Mouse (Mus musculus) C2C12 (cell line): Measurements from ENCODE around the gene Fnip1.

Experiments used
- CEBPB ChIP-seq: IDR thresholded peaks from one replicate; pipeline ENCODE4 v1.6.1; 2011; ENCODE audit warnings: low read depth, mild to moderate bottlenecking, control low read depth, moderate library complexity
- CTCF ChIP-seq: IDR thresholded peaks from one replicate; pipeline ENCODE4 v1.5.1; 2011; ENCODE audit not compliant: control insufficient read depth, insufficient read depth, insufficient read length
- FOSL1 ChIP-seq: IDR thresholded peaks from one replicate; pipeline ENCODE4 v1.8.0; 2011; ENCODE audit warnings: mild to moderate bottlenecking, low read length; ENCODE audit not compliant: poor library complexity, insufficient read depth, severe bottlenecking
- MAX ChIP-seq: IDR thresholded peaks from one replicate; pipeline ENCODE4 v1.6.1; 2011; ENCODE audit warnings: mild to moderate bottlenecking, control low read depth
- MYOD1 ChIP-seq: IDR thresholded peaks from one replicate; pipeline ENCODE4 v1.6.1; 2011; ENCODE audit warnings: low read depth; ENCODE audit not compliant: control insufficient read depth, insufficient read length
- MYOG ChIP-seq: IDR thresholded peaks from one replicate; pipeline ENCODE4 v1.6.1; 2011; ENCODE audit not compliant: control insufficient read depth, insufficient read length; ENCODE audit errors: extremely low read depth
- USF1 ChIP-seq: IDR thresholded peaks from one replicate; pipeline ENCODE4 v1.6.1; 2011; ENCODE audit warnings: low read depth, mild to moderate bottlenecking, control low read depth, moderate library complexity

- TF ChIP-seq CTCF (no peak), MAX (no peak), CEBPB (no peak), USF1 (no peak), MYOG (no peak), FOSL1 (no peak), MYOD1 (no peak)
These were observed 15.0 kb upstream of the Fnip1 start for GRCm38 (mm10) chr11:54423007-54423406.
